In the genomic region with DNA sequence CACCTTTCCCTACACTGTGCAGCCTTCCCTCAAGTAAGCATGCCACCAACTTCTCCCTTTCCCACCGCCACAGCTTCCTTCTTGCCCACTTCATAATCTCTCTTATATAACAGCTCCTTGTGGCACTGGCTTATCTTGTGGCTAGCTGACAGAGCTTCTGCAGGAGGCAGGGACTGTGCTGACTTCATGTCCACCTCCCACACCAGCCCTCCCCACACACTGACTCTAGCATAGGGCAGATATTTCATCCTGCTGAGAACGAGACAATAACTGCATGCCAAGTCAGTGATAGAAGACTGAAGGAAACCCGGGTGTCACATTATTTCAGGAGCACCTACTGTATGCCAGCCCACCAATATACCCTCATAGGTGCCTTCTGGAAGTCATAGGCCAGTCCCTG, we compare ENCODE assay signal across 8 mouse cellular contexts. TPM values are rescaled to one million over a fixed set of nuclear protein-coding genes. Genes with fewer than 3 reads are reported as not detected.
DNase-seq lines count a peak whose midpoint lies in the region; ATAC-seq lines count a peak whose summit lies in the region.

No protein-coding gene starts in this region.

- H3K9ac ChIP-seq in hindbrain, embryonic 12.5 days = no peak overlapping the region
- peak overlapping the region; percentile 99 for H3K9ac ChIP-seq in liver, embryonic 13.5 days

- H3K27ac ChIP-seq in hindbrain, embryonic 10.5 days = peak overlapping the region; percentile 77
- no peak overlapping the region for H3K27ac ChIP-seq in hindbrain, embryonic 12.5 days
- peak overlapping the region; percentile 100 for H3K27ac ChIP-seq in liver, embryonic 13.5 days

- H3K9me3 ChIP-seq in hindbrain, embryonic 10.5 days = no peaks in the 10 kb centered on the region
- no peaks in the 10 kb centered on the region for H3K9me3 ChIP-seq in hindbrain, embryonic 12.5 days (replicated peaks)
- no peaks in the 10 kb centered on the region for H3K9me3 ChIP-seq in liver, embryonic 13.5 days (replicated peaks)

- no peak overlapping the region; the same call in 1 of the 2 replicates for H3K4me2 ChIP-seq in hindbrain, embryonic 12.5 days (replicated peaks)
- H3K4me2 ChIP-seq in liver, embryonic 13.5 days = peak overlapping the region; percentile 89

- DNase-seq in hindbrain, embryonic 10.5 days (ENCODE audit: low spot score) = no peak
- DNase-seq in MEL-GATA-1-ER (ENCODE audit: extremely low read depth, low read depth) = peak; percentile 81
- DNase-seq in liver, embryonic 13.5 days = peak; percentile 69
- no peak for DNase-seq in urinary bladder, postnatal 4 days (ENCODE audit: low spot score in 2 of 2)
- DNase-seq in layer of hippocampus, postnatal 25 days (ENCODE audit: extremely low spot score in 1 of 2, low spot score in 1 of 2) = no peak
- no peak for DNase-seq in left cerebral cortex, postnatal 10 days (ENCODE audit: extremely low spot score in 1 of 2, low spot score in 2 of 2)

- H3K4me1 ChIP-seq in hindbrain, embryonic 10.5 days (replicated peaks) = peaks cover 42% of the 10 kb centered on the region
- peaks cover 21% of the 10 kb centered on the region for H3K4me1 ChIP-seq in hindbrain, embryonic 12.5 days
- peaks cover 89% of the 10 kb centered on the region for H3K4me1 ChIP-seq in liver, embryonic 13.5 days (replicated peaks)

- ATAC-seq in hindbrain, embryonic 12.5 days (ENCODE audit: low FRiP score) = no peak
- peak; percentile 48 for ATAC-seq in common myeloid progenitor, adult 5-6 weeks (replicated peaks; ENCODE audit: low read depth, poor library complexity, severe bottlenecking)
- peak; percentile 19 for ATAC-seq in liver, embryonic 13.5 days (ENCODE audit: low read depth)

- H3K27me3 ChIP-seq in hindbrain, embryonic 10.5 days (ENCODE audit: insufficient read depth, poor library complexity, severe bottlenecking) = no peaks in the 10 kb centered on the region
- H3K27me3 ChIP-seq in hindbrain, embryonic 12.5 days = no peaks in the 10 kb centered on the region
- H3K27me3 ChIP-seq in liver, embryonic 13.5 days = no peaks in the 10 kb centered on the region

- H3K4me3 ChIP-seq in hindbrain, embryonic 10.5 days = peak overlapping the region; percentile 32
- H3K4me3 ChIP-seq in hindbrain, embryonic 12.5 days = no peak overlapping the region
- H3K4me3 ChIP-seq in liver, embryonic 13.5 days (replicated peaks) = peak overlapping the region; percentile 89

- intact Hi-C loops in left cerebral cortex, postnatal 10 days (cut with DNase I) = no loop called here

- peaks cover 37% of the 10 kb centered on the region for H3K36me3 ChIP-seq in hindbrain, embryonic 10.5 days
- peaks cover 32% of the 10 kb centered on the region for H3K36me3 ChIP-seq in hindbrain, embryonic 12.5 days
- peaks cover 53% of the 10 kb centered on the region for H3K36me3 ChIP-seq in liver, embryonic 13.5 days

- 84% methylated on average over 3 of the region's 3 CpGs for WGBS in hindbrain, embryonic 10.5 days
- whole genome bisulfite sequencing in hindbrain, embryonic 12.5 days = 70% methylated on average over 3 of the region's 3 CpGs
- WGBS in liver, embryonic 13.5 days (ENCODE audit: insufficient replicate concordance) = 14% methylated on average over 3 of the region's 3 CpGs

RNA-seq across cellular contexts. Expression of a gene that starts 4.2 kb away (rescaled TPM):
- polyA plus RNA-seq in hindbrain, embryonic 10.5 days (2016; fragmentation: Nextera tagmentation; extraction: Ambion mirVana) = 114 and 123 TPM in 2 replicates
- polyA plus RNA-seq in hindbrain, embryonic 12.5 days (2016; fragmentation: Nextera tagmentation; extraction: Ambion mirVana) = 58.8 and 64.3 TPM in 2 replicates
- total RNA-seq in common myeloid progenitor, adult 5-6 weeks (2017) = 38.6 and 54.8 TPM in 2 replicates
- polyA plus RNA-seq in liver, embryonic 13.5 days (2015; fragmentation: Nextera tagmentation; extraction: Ambion mirVana) = 616 and 657 TPM in 2 replicates
- total RNA-seq in layer of hippocampus, postnatal 25 days (2021) = 10 to 100 TPM; 25.8 to 28.9 TPM
- 10 to 100 TPM; 27.3 to 30.1 TPM for total RNA-seq in left cerebral cortex, postnatal 10 days (2021)

RNA-seq across cellular contexts. Expression of a gene that starts 9.4 kb away (rescaled TPM):
- polyA plus RNA-seq in hindbrain, embryonic 10.5 days (2016; fragmentation: Nextera tagmentation; extraction: Ambion mirVana) = 124 and 125 TPM in 2 replicates
- polyA plus RNA-seq in hindbrain, embryonic 12.5 days (2016; fragmentation: Nextera tagmentation; extraction: Ambion mirVana) = 80.2 and 84.7 TPM in 2 replicates
- total RNA-seq in common myeloid progenitor, adult 5-6 weeks (2017) = 84.0 and 97.3 TPM in 2 replicates
- 77.3 and 81.0 TPM in 2 replicates for polyA plus RNA-seq in liver, embryonic 13.5 days (2015; fragmentation: Nextera tagmentation; extraction: Ambion mirVana)
- 10 to 100 TPM; 21.0 to 21.9 TPM for total RNA-seq in layer of hippocampus, postnatal 25 days (2021)
- total RNA-seq in left cerebral cortex, postnatal 10 days (2021) = 10 to 100 TPM; 26.2 to 27.1 TPM

RNA-seq across cellular contexts. Expression of a gene that starts 9.7 kb away (rescaled TPM):
- 1.2 and 1.5 TPM in 2 replicates for polyA plus RNA-seq in hindbrain, embryonic 10.5 days (2016; fragmentation: Nextera tagmentation; extraction: Ambion mirVana)
- polyA plus RNA-seq in hindbrain, embryonic 12.5 days (2016; fragmentation: Nextera tagmentation; extraction: Ambion mirVana) = 0.84 and 1.2 TPM in 2 replicates
- 0.41 TPM in 1 of 2 replicates, not detected in the other for total RNA-seq in common myeloid progenitor, adult 5-6 weeks (2017)
- 0.14 and 0.23 TPM in 2 replicates for polyA plus RNA-seq in liver, embryonic 13.5 days (2015; fragmentation: Nextera tagmentation; extraction: Ambion mirVana)
- under 1 TPM; 0.21 to 0.54 TPM for total RNA-seq in layer of hippocampus, postnatal 25 days (2021)
- total RNA-seq in left cerebral cortex, postnatal 10 days (2021) = under 1 TPM; 0.19 to 0.26 TPM

RNA-seq across cellular contexts. Expression of a gene that starts 12.2 kb away (rescaled TPM):
- 9.8 and 14.1 TPM in 2 replicates for polyA plus RNA-seq in hindbrain, embryonic 10.5 days (2016; fragmentation: Nextera tagmentation; extraction: Ambion mirVana)
- polyA plus RNA-seq in hindbrain, embryonic 12.5 days (2016; fragmentation: Nextera tagmentation; extraction: Ambion mirVana) = 11.8 and 12.7 TPM in 2 replicates
- 4.3 TPM in 1 of 2 replicates, not detected in the other for total RNA-seq in common myeloid progenitor, adult 5-6 weeks (2017)
- polyA plus RNA-seq in liver, embryonic 13.5 days (2015; fragmentation: Nextera tagmentation; extraction: Ambion mirVana) = 6.3 and 7.1 TPM in 2 replicates
- total RNA-seq in layer of hippocampus, postnatal 25 days (2021) = 10 to 100 TPM in 1 of 2 experiments, 1 to 10 TPM in 1; 9.4 to 10.7 TPM
- 1 to 10 TPM; 8.3 to 8.4 TPM for total RNA-seq in left cerebral cortex, postnatal 10 days (2021)

RNA-seq across cellular contexts. Expression of a gene that starts 35.6 kb away (rescaled TPM):
- 0.78 and 1.9 TPM in 2 replicates for polyA plus RNA-seq in hindbrain, embryonic 10.5 days (2016; fragmentation: Nextera tagmentation; extraction: Ambion mirVana)
- 1.2 and 1.7 TPM in 2 replicates for polyA plus RNA-seq in hindbrain, embryonic 12.5 days (2016; fragmentation: Nextera tagmentation; extraction: Ambion mirVana)
- 0.27 TPM in 1 of 2 replicates, not detected in the other for total RNA-seq in common myeloid progenitor, adult 5-6 weeks (2017)
- polyA plus RNA-seq in liver, embryonic 13.5 days (2015; fragmentation: Nextera tagmentation; extraction: Ambion mirVana) = 0.20 and 0.34 TPM in 2 replicates
- under 1 TPM; 0.20 to 0.38 TPM for total RNA-seq in layer of hippocampus, postnatal 25 days (2021)
- total RNA-seq in left cerebral cortex, postnatal 10 days (2021) = under 1 TPM; 0.32 to 0.45 TPM

Comparison
In these comparisons a context has a peak if more than half of its experiments do, and no peak if none do; other contexts are left out.
1. DNase-seq: peak in MEL-GATA-1-ER (single experiment) and liver, embryonic 13.5 days (single experiment); none in hindbrain, embryonic 10.5 days (single experiment), urinary bladder, postnatal 4 days (0 of 2), layer of hippocampus, postnatal 25 days (0 of 2) and left cerebral cortex, postnatal 10 days (0 of 2).